Mouse (Mus musculus): ENCODE data around the gene Sbk1. TPM values are rescaled to one million over a fixed set of nuclear protein-coding genes. Genes with fewer than 3 reads are reported as not detected.

The Sbk1 gene
- total and polyA plus RNA-seq, 3 experiments = 1.6 to 4.5 (median 4.2) TPM

DNA sequence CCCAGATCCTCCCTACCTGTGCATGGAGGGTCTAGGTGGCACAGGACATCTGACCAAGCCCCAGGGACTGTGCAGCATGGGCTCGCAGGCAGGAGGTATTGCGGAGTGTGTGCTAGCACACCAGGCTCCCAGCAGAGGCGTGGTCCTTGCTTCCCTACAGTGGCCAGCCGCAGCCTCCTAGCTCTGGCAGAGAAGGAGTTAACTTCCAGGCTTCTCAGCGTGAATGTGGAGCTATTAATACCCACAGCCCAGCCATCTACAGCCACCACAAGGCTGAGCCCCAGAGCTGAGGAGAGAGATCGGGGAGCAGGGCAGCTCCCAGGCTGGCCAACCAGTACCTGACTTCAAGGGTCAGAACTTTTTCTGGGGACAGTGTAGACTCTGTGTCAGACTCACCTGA lies 24.3 kb upstream of the Sbk1 start:
- dilution Hi-C loops (cut with MboI; ENCODE audit: extremely low pct_ligation_motif_present, extremely low pct_unique_long_range_greater_than_20kb, low sequenced_read_pairs) (no loop called here), in situ Hi-C loops (cut with MboI; ENCODE audit: low pct_ligation_motif_present, low pct_unique_long_range_greater_than_20kb, low sequenced_read_pairs) (no loop called here)
- Histone ChIP-seq H3K9ac (ENCODE audit: insufficient read depth, low read depth) (no peak overlapping the region), H3K4me2 (ENCODE audit: insufficient read depth, low read depth, poor library complexity, severe bottlenecking) (no peak overlapping the region), H3K36me3 (replicated peaks in 1 of 2; ENCODE audit: control insufficient read depth in 1 of 2, insufficient read depth in 1 of 2, low read length in 1 of 2) (no peaks in the 10 kb centered on the region), H3K79me2 (replicated peaks; ENCODE audit: control insufficient read depth, extremely low read depth, insufficient read depth, poor library complexity, severe bottlenecking) (no peaks in the 10 kb centered on the region), H3K9me3 (replicated peaks; ENCODE audit: low read length) (no peaks in the 10 kb centered on the region), H3K4me3 (replicated peaks in 1 of 3; ENCODE audit: low read depth in 2 of 3, low read length in 2 of 3, poor library complexity in 1 of 3) (no peak overlapping the region), H3K4me1 (ENCODE audit: control insufficient read depth in 1 of 2, insufficient read depth in 2 of 2) (peaks cover 6 to 7% of the 10 kb centered on the region in 2 experiments), H3K27me3 (replicated peaks) (peaks cover 31% of the 10 kb centered on the region), H3K27ac (ENCODE audit: insufficient read depth, low read depth) (no peak overlapping the region)
- no peak for DNase-seq (ENCODE audit: extremely low read depth)
- TF ChIP-seq NRF1 (IDR thresholded peaks at IDR 0.05; ENCODE audit: low read depth, low read length) = no peak
- no peak for TF ChIP-seq EP300 (IDR thresholded peaks at IDR 0.05; ENCODE audit: low read length)
- no peak for TF ChIP-seq USF1 (IDR thresholded peaks at IDR 0.05; ENCODE audit: low read depth, low read length)
- no peak for TF ChIP-seq MAFK (IDR thresholded peaks at IDR 0.05; ENCODE audit: insufficient replicate concordance, low read length)
- TF ChIP-seq MAZ (IDR thresholded peaks at IDR 0.05; ENCODE audit: low read depth, low read length) = no peak
- no peak for TF ChIP-seq UBTF (IDR thresholded peaks at IDR 0.05; ENCODE audit: low read depth, low read length)
- TF ChIP-seq NELFE (IDR thresholded peaks at IDR 0.05; ENCODE audit: low read depth, low read length) = no peak
- no peak for TF ChIP-seq MYC (IDR thresholded peaks at IDR 0.05; ENCODE audit: low read depth, low read length)
- no peak for TF ChIP-seq ZKSCAN1 (IDR thresholded peaks at IDR 0.05; ENCODE audit: borderline replicate concordance, low read depth, low read length)
- no peak for TF ChIP-seq SIN3A (IDR thresholded peaks at IDR 0.05; ENCODE audit: low read length)

- Histone ChIP-seq H3K4me2 (ENCODE audit: insufficient read depth, low read depth, poor library complexity, severe bottlenecking) (no peak overlapping the region), H3K79me2 (replicated peaks; ENCODE audit: control insufficient read depth, extremely low read depth, insufficient read depth, poor library complexity, severe bottlenecking) (no peaks in the 10 kb centered on the region), H3K27me3 (replicated peaks) (peaks cover 31% of the 10 kb centered on the region), H3K27ac (ENCODE audit: insufficient read depth, low read depth) (no peak overlapping the region), H3K4me3 (replicated peaks in 1 of 3; ENCODE audit: low read depth in 2 of 3, low read length in 2 of 3, poor library complexity in 1 of 3) (no peak overlapping the region), H3K9ac (ENCODE audit: insufficient read depth, low read depth) (no peak overlapping the region), H3K9me3 (replicated peaks; ENCODE audit: low read length) (no peaks in the 10 kb centered on the region), H3K36me3 (replicated peaks in 1 of 2; ENCODE audit: control insufficient read depth in 1 of 2, insufficient read depth in 1 of 2, low read length in 1 of 2) (no peaks in the 10 kb centered on the region), H3K4me1 (ENCODE audit: control insufficient read depth in 1 of 2, insufficient read depth in 2 of 2) (peaks cover 6 to 7% of the 10 kb centered on the region in 2 experiments)
- no peak for TF ChIP-seq RCOR1 (conservative IDR thresholded peaks at IDR 0.05; ENCODE audit: low read depth, low read length)
- no peak for TF ChIP-seq CHD1 (IDR thresholded peaks at IDR 0.05; ENCODE audit: low read depth, low read length)
- TF ChIP-seq JUND (conservative IDR thresholded peaks at IDR 0.05; ENCODE audit: low read depth, low read length) = no peak
- no peak for TF ChIP-seq ZC3H11A (IDR thresholded peaks at IDR 0.05; ENCODE audit: low read depth, low read length)
- no peak for TF ChIP-seq MAX (IDR thresholded peaks at IDR 0.05; ENCODE audit: low read length)
- TF ChIP-seq CHD2 (IDR thresholded peaks at IDR 0.05; ENCODE audit: low read length) = no peak
- no peak for TF ChIP-seq UBTF (IDR thresholded peaks at IDR 0.05; ENCODE audit: low read depth, low read length)
- TF ChIP-seq ELF1 (IDR thresholded peaks at IDR 0.05; ENCODE audit: low read depth, low read length) = no peak
- in situ Hi-C loops (cut with MboI; ENCODE audit: low pct_ligation_motif_present, low pct_unique_long_range_greater_than_20kb, low sequenced_read_pairs) (no loop called here), dilution Hi-C loops (cut with MboI; ENCODE audit: extremely low pct_ligation_motif_present, extremely low pct_unique_long_range_greater_than_20kb, low sequenced_read_pairs) (no loop called here)
- no peak for DNase-seq (ENCODE audit: extremely low read depth)
Measured at GRCm38 (mm10) chr7:126248641-126249141, 23.7 kb upstream of the Sbk1 start.

Data from CH12.LX (cell line).